Comparison of ENCODE assay signal across 15 mouse cellular contexts in genomic region chr7:132012969-132013679, GRCm38 (mm10). TPM values are rescaled to one million over a fixed set of nuclear protein-coding genes. Genes with fewer than 3 reads are reported as not detected.
DNase-seq lines count a peak whose midpoint lies in the region; ATAC-seq lines count a peak whose summit lies in the region.
"Had no signal": no experiment of that assay in that cellular context is flagged by ENCODE, and none has a peak within 500 bp of the region (broad histone marks: within the 10 kb centered on the region; RNA-seq: fewer than 3 reads in every experiment).

No protein-coding gene starts in this region.

- ATAC-seq in intestine, embryonic 15.5 days, result no peak
- ATAC-seq: intestine, embryonic 16.5 days had no signal

- H3K4me2 ChIP-seq in intestine, embryonic 15.5 days (replicated peaks), result no peak overlapping the region
- H3K4me2 ChIP-seq: heart, embryonic 11.5 days; stomach, embryonic 15.5 days had no signal

- 50% methylated on average over 1 of the region's 1 CpGs for WGBS in limb, embryonic 10.5 days
- WGBS in intestine, embryonic 15.5 days, result 36% methylated on average over 1 of the region's 1 CpGs

- H3K9ac ChIP-seq in intestine, embryonic 15.5 days, result no peak overlapping the region
- H3K9ac ChIP-seq: stomach, embryonic 15.5 days had no signal

- no peak overlapping the region for H3K4me3 ChIP-seq in limb, embryonic 10.5 days
- H3K4me3 ChIP-seq in intestine, embryonic 15.5 days (replicated peaks), result no peak overlapping the region
- H3K4me3 ChIP-seq: stomach, embryonic 15.5 days had no signal

- H3K36me3 ChIP-seq in limb, embryonic 10.5 days, result no peaks in the 10 kb centered on the region
- H3K36me3 ChIP-seq in intestine, embryonic 15.5 days, result no peaks in the 10 kb centered on the region
- H3K36me3 ChIP-seq: G1E; stomach, embryonic 15.5 days had no signal

- peak; percentile 31 to 39 for DNase-seq in cerebellum, postnatal 10 days
- DNase-seq in cerebellum, postnatal 36 days, result no peak
- peak; percentile 25 to 28 for DNase-seq in right cerebral cortex, adult 2 months (ENCODE audit: low spot score in 2 of 2)
- DNase-seq in right cerebral cortex, postnatal 14 days, result no peak
- DNase-seq in limb, embryonic 10.5 days (ENCODE audit: low spot score), result no peak
- peak; percentile 76 for DNase-seq in telencephalon, adult 2 months (ENCODE audit: low read depth, low spot score)
- DNase-seq in urinary bladder, postnatal 10 days (ENCODE audit: low spot score), result no peak
- DNase-seq: cerebellum, adult 9-11 months; liver had no signal

- H3K4me1 ChIP-seq in limb, embryonic 10.5 days, result peaks cover 63% of the 10 kb centered on the region
- H3K4me1 ChIP-seq in intestine, embryonic 15.5 days (replicated peaks), result no peaks in the 10 kb centered on the region
- H3K4me1 ChIP-seq: stomach, embryonic 15.5 days had no signal

- H3K27me3 ChIP-seq in limb, embryonic 10.5 days (ENCODE audit: low read depth, poor library complexity, severe bottlenecking), result no peaks in the 10 kb centered on the region
- no peaks in the 10 kb centered on the region for H3K27me3 ChIP-seq in intestine, embryonic 15.5 days (replicated peaks)
- H3K27me3 ChIP-seq: stomach, embryonic 15.5 days had no signal

- H3K27ac ChIP-seq in limb, embryonic 10.5 days, result peak overlapping the region; percentile 42; the same call in 1 of the 2 replicates
- H3K27ac ChIP-seq in intestine, embryonic 15.5 days, result no peak overlapping the region
- H3K27ac ChIP-seq: macrophage; stomach, embryonic 15.5 days had no signal

- no peaks in the 10 kb centered on the region for H3K9me3 ChIP-seq in limb, embryonic 10.5 days (replicated peaks)
- H3K9me3 ChIP-seq in intestine, embryonic 15.5 days, result no peaks in the 10 kb centered on the region
- H3K9me3 ChIP-seq: stomach, embryonic 15.5 days had no signal

RNA-seq across cellular contexts. Expression of gene Gpr26, which starts 46.9 kb away (rescaled TPM):
- polyA plus RNA-seq in limb, embryonic 10.5 days (2016; fragmentation: Nextera tagmentation; extraction: Ambion mirVana), result not detected in 2 replicates
- 0.01 TPM in 1 of 2 replicates, not detected in the other for polyA plus RNA-seq in intestine, embryonic 15.5 days (2015; fragmentation: Nextera tagmentation; extraction: Ambion mirVana)
- polyA plus RNA-seq: G1E; heart, embryonic 11.5 days; intestine, embryonic 16.5 days; macrophage; stomach, embryonic 15.5 days had no signal

Comparison
In these comparisons a context has a peak if more than half of its experiments do, and no peak if none do; other contexts are left out.
1. DNase-seq: peak in cerebellum, postnatal 10 days (2 of 2), right cerebral cortex, adult 2 months (2 of 2) and telencephalon, adult 2 months (single experiment); none in cerebellum, postnatal 36 days (0 of 2), right cerebral cortex, postnatal 14 days (single experiment), limb, embryonic 10.5 days (single experiment) and urinary bladder, postnatal 10 days (single experiment).